In genomic region chr11:69665457-69665960, GRCm38 (mm10) we compare ENCODE assay signal across 10 mouse cellular contexts. TPM values are rescaled to one million over a fixed set of nuclear protein-coding genes. Genes with fewer than 3 reads are reported as not detected.
DNase-seq lines count a peak whose midpoint lies in the region; ATAC-seq and TF ChIP-seq lines count a peak whose summit lies in the region.
"Had no signal": no experiment of that assay in that cellular context is flagged by ENCODE, and none has a peak within 500 bp of the region (broad histone marks: within the 10 kb centered on the region; RNA-seq: fewer than 3 reads in every experiment).

No protein-coding gene starts in this region.

- no peak overlapping the region for H3K9ac ChIP-seq in hindbrain, embryonic 12.5 days
- no peak overlapping the region for H3K9ac ChIP-seq in hindbrain, postnatal 0 days (replicated peaks; ENCODE audit: low read length)
- H3K9ac ChIP-seq in ES-Bruce4 (ENCODE audit: low read depth, poor library complexity, severe bottlenecking): no peak overlapping the region
- no peak overlapping the region for H3K9ac ChIP-seq in liver, embryonic 11.5 days (ENCODE audit: low read depth, low read length)
- H3K9ac ChIP-seq: midbrain, embryonic 12.5 days had no signal

- H3K9me3 ChIP-seq in hindbrain, embryonic 12.5 days (replicated peaks): no peaks in the 10 kb centered on the region
- no peaks in the 10 kb centered on the region for H3K9me3 ChIP-seq in hindbrain, postnatal 0 days (ENCODE audit: low read length)
- no peaks in the 10 kb centered on the region; the same call in 1 of the 2 replicates for H3K9me3 ChIP-seq in ES-Bruce4 (replicated peaks; ENCODE audit: control insufficient read depth, insufficient read depth, low read length, poor library complexity, severe bottlenecking)
- H3K9me3 ChIP-seq in liver, embryonic 11.5 days (ENCODE audit: control insufficient read depth, low read length): no peaks in the 10 kb centered on the region
- H3K9me3 ChIP-seq: midbrain, embryonic 12.5 days had no signal

- H3K4me3 ChIP-seq in hindbrain, embryonic 12.5 days: no peak overlapping the region
- H3K4me3 ChIP-seq in hindbrain, postnatal 0 days (ENCODE audit: low read length): no peak overlapping the region
- H3K4me3 ChIP-seq in ES-Bruce4 (ENCODE audit: low read depth, low read length): no peak overlapping the region
- H3K4me3 ChIP-seq in bone marrow macrophage, adult 2 months (ENCODE audit: insufficient read depth, low read length): peak overlapping the region; percentile 90
- H3K4me3 ChIP-seq in liver, embryonic 11.5 days (ENCODE audit: low read depth, low read length): no peak overlapping the region; the same call in 1 of the 2 replicates
- H3K4me3 ChIP-seq: midbrain, embryonic 12.5 days had no signal

- H3K4me1 ChIP-seq in hindbrain, embryonic 12.5 days: peaks cover 36% of the 10 kb centered on the region
- peaks cover 5% of the 10 kb centered on the region; the same call in 1 of the 2 replicates for H3K4me1 ChIP-seq in hindbrain, postnatal 0 days (ENCODE audit: insufficient read depth, low read length)
- no peaks in the 10 kb centered on the region for H3K4me1 ChIP-seq in ES-Bruce4 (ENCODE audit: control insufficient read depth, insufficient read depth, low read length)
- H3K4me1 ChIP-seq in bone marrow macrophage, adult 2 months (ENCODE audit: control insufficient read depth, insufficient read depth, low read length): peaks cover 20% of the 10 kb centered on the region
- peaks cover 37% of the 10 kb centered on the region for H3K4me1 ChIP-seq in liver, embryonic 11.5 days (replicated peaks; ENCODE audit: control insufficient read depth, insufficient read depth, low read length)

- peaks cover 66% of the 10 kb centered on the region for H3K36me3 ChIP-seq in hindbrain, embryonic 12.5 days
- peaks cover 50% of the 10 kb centered on the region for H3K36me3 ChIP-seq in hindbrain, postnatal 0 days (ENCODE audit: insufficient read depth, low read length)
- H3K36me3 ChIP-seq in ES-Bruce4 (ENCODE audit: control insufficient read depth, insufficient read depth, low read length, poor library complexity, severe bottlenecking): peaks cover 35% of the 10 kb centered on the region
- H3K36me3 ChIP-seq in liver, embryonic 11.5 days (ENCODE audit: control insufficient read depth, insufficient read depth, low read length): peaks cover 45% of the 10 kb centered on the region

- TF ChIP-seq EP300 in ES-Bruce4 (IDR thresholded peaks at IDR 0.05; ENCODE audit: insufficient read depth, low read depth, low read length): no peak

- TF ChIP-seq CTCF in hindbrain, postnatal 0 days (IDR thresholded peaks at IDR 0.05; ENCODE audit: low read depth): no peak
- TF ChIP-seq CTCF in ES-Bruce4 (IDR thresholded peaks at IDR 0.05; ENCODE audit: low read depth, low read length): no peak
- TF ChIP-seq CTCF in bone marrow macrophage, adult 2 months (IDR thresholded peaks at IDR 0.05; ENCODE audit: low read depth, low read length): no peak

- WGBS in hindbrain, embryonic 12.5 days: 75% methylated on average over 9 of the region's 9 CpGs
- WGBS in hindbrain, postnatal 0 days: 75% methylated on average over 9 of the region's 9 CpGs
- WGBS in liver, embryonic 11.5 days: 71% methylated on average over 9 of the region's 9 CpGs

- no peaks in the 10 kb centered on the region for H3K27me3 ChIP-seq in hindbrain, embryonic 12.5 days
- H3K27me3 ChIP-seq in hindbrain, postnatal 0 days (ENCODE audit: insufficient read depth, low read length): no peaks in the 10 kb centered on the region
- H3K27me3 ChIP-seq in ES-Bruce4 (ENCODE audit: control insufficient read depth, insufficient read depth, low read length, poor library complexity, severe bottlenecking): no peaks in the 10 kb centered on the region
- H3K27me3 ChIP-seq in liver, embryonic 11.5 days (replicated peaks; ENCODE audit: control insufficient read depth, insufficient read depth, low read length): no peaks in the 10 kb centered on the region
- H3K27me3 ChIP-seq: midbrain, embryonic 12.5 days had no signal

- peak overlapping the region; percentile 37; the same call in 1 of the 2 replicates for H3K27ac ChIP-seq in hindbrain, embryonic 12.5 days
- H3K27ac ChIP-seq in hindbrain, postnatal 0 days: no peak overlapping the region; the same call in 1 of the 2 replicates
- peak overlapping the region; percentile 62 for H3K27ac ChIP-seq in ES-Bruce4 (ENCODE audit: insufficient read depth, low read length)
- peak overlapping the region; percentile 96 for H3K27ac ChIP-seq in bone marrow macrophage, adult 2 months (ENCODE audit: insufficient read depth, low read depth, low read length)
- H3K27ac ChIP-seq in liver, embryonic 11.5 days (ENCODE audit: low read depth, low read length): 0 out of 2 replicates have a peak overlapping the region, but pooled peaks have one; percentile 39

- no peak for TF ChIP-seq POLR2A in ES-Bruce4 (IDR thresholded peaks at IDR 0.05; ENCODE audit: insufficient read depth, low read length)
- TF ChIP-seq POLR2A in bone marrow macrophage, adult 2 months (IDR thresholded peaks at IDR 0.05; ENCODE audit: borderline replicate concordance, low read depth, low read length): no peak

- no peak for ATAC-seq in hindbrain, embryonic 12.5 days (ENCODE audit: low FRiP score)
- no peak for ATAC-seq in hindbrain, postnatal 0 days
- no peak for ATAC-seq in liver, embryonic 11.5 days (replicated peaks; ENCODE audit: low FRiP score)

- H3K4me2 ChIP-seq in hindbrain, embryonic 12.5 days (replicated peaks): no peak overlapping the region
- no peak overlapping the region for H3K4me2 ChIP-seq in hindbrain, postnatal 0 days (ENCODE audit: low read depth, low read length)
- H3K4me2 ChIP-seq in liver, embryonic 11.5 days: peak overlapping the region; percentile 13; the same call in 1 of the 2 replicates
- H3K4me2 ChIP-seq: midbrain, embryonic 12.5 days had no signal

- no peak for DNase-seq in hindbrain, postnatal 0 days (ENCODE audit: low spot score)
- DNase-seq in liver, embryonic 11.5 days (ENCODE audit: low spot score): no peak
- no peak for DNase-seq in MN1 (ENCODE audit: low spot score)
- no peak for DNase-seq in frontal cortex, postnatal 14 days (ENCODE audit: low spot score in 2 of 2)
- DNase-seq in layer of hippocampus, postnatal 25 days (ENCODE audit: extremely low spot score in 1 of 2, low spot score in 1 of 2): no peak
- DNase-seq: gastrocnemius, postnatal 10 days had no signal

RNA-seq across cellular contexts. Expression of gene Cd68, which starts 0.4 kb away (rescaled TPM):
- polyA plus RNA-seq in hindbrain, embryonic 12.5 days (2016; fragmentation: Nextera tagmentation; extraction: Ambion mirVana): 6.9 and 8.2 TPM in 2 replicates
- total RNA-seq in hindbrain, postnatal 0 days (2014; rRNA removed): 6.0 and 7.5 TPM in 2 replicates
- 10.5 and 12.0 TPM in 2 replicates for polyA plus RNA-seq in hindbrain, postnatal 0 days (2015; fragmentation: Nextera tagmentation; extraction: Ambion mirVana)
- polyA plus RNA-seq in ES-Bruce4 (2011; ENCODE audit: insufficient read depth, insufficient read length, low read depth, missing spikeins): 32.9 and 36.2 TPM in 2 replicates
- 1,401 and 1,598 TPM in 2 replicates for polyA plus RNA-seq in bone marrow macrophage, adult 2 months (2012; ENCODE audit: insufficient read depth, insufficient read length, missing spikeins)
- 21.0 and 22.0 TPM in 2 replicates for polyA plus RNA-seq in liver, embryonic 11.5 days (2014; fragmentation: Nextera tagmentation; extraction: Ambion mirVana)
- 10 to 100 TPM; 15.1 to 15.7 TPM for total RNA-seq in layer of hippocampus, postnatal 25 days (2021)

RNA-seq across cellular contexts. Expression of gene Mpdu1, which starts 3.1 kb away (rescaled TPM):
- polyA plus RNA-seq in hindbrain, embryonic 12.5 days (2016; fragmentation: Nextera tagmentation; extraction: Ambion mirVana): 68.0 and 69.1 TPM in 2 replicates
- total RNA-seq in hindbrain, postnatal 0 days (2014; rRNA removed): 141 and 256 TPM in 2 replicates
- 122 and 124 TPM in 2 replicates for polyA plus RNA-seq in hindbrain, postnatal 0 days (2015; fragmentation: Nextera tagmentation; extraction: Ambion mirVana)
- 65.7 and 71.0 TPM in 2 replicates for polyA plus RNA-seq in ES-Bruce4 (2011; ENCODE audit: insufficient read depth, insufficient read length, low read depth, missing spikeins)
- polyA plus RNA-seq in bone marrow macrophage, adult 2 months (2012; ENCODE audit: insufficient read depth, insufficient read length, missing spikeins): 64.2 and 68.9 TPM in 2 replicates
- 20.7 and 24.0 TPM in 2 replicates for polyA plus RNA-seq in liver, embryonic 11.5 days (2014; fragmentation: Nextera tagmentation; extraction: Ambion mirVana)
- total RNA-seq in layer of hippocampus, postnatal 25 days (2021): 10 to 100 TPM; 61.1 to 63.9 TPM

RNA-seq across cellular contexts. Expression of gene Eif4a1, which starts 6.7 kb away (rescaled TPM):
- 555 and 589 TPM in 2 replicates for polyA plus RNA-seq in hindbrain, embryonic 12.5 days (2016; fragmentation: Nextera tagmentation; extraction: Ambion mirVana)
- 696 and 745 TPM in 2 replicates for total RNA-seq in hindbrain, postnatal 0 days (2014; rRNA removed)
- 427 and 463 TPM in 2 replicates for polyA plus RNA-seq in hindbrain, postnatal 0 days (2015; fragmentation: Nextera tagmentation; extraction: Ambion mirVana)
- polyA plus RNA-seq in ES-Bruce4 (2011; ENCODE audit: insufficient read depth, insufficient read length, low read depth, missing spikeins): 1,464 and 1,502 TPM in 2 replicates
- polyA plus RNA-seq in bone marrow macrophage, adult 2 months (2012; ENCODE audit: insufficient read depth, insufficient read length, missing spikeins): 303 and 319 TPM in 2 replicates
- polyA plus RNA-seq in liver, embryonic 11.5 days (2014; fragmentation: Nextera tagmentation; extraction: Ambion mirVana): 755 and 757 TPM in 2 replicates
- 100 to 1,000 TPM; 369 to 381 TPM for total RNA-seq in layer of hippocampus, postnatal 25 days (2021)

RNA-seq across cellular contexts. Expression of gene Sox15, which starts 10.4 kb away (rescaled TPM):
- polyA plus RNA-seq in hindbrain, embryonic 12.5 days (2016; fragmentation: Nextera tagmentation; extraction: Ambion mirVana): 0.26 TPM in 1 of 2 replicates, not detected in the other
- total RNA-seq in hindbrain, postnatal 0 days (2014; rRNA removed): not detected in 2 replicates
- polyA plus RNA-seq in hindbrain, postnatal 0 days (2015; fragmentation: Nextera tagmentation; extraction: Ambion mirVana): 0.35 and 0.40 TPM in 2 replicates
- 45.2 and 48.1 TPM in 2 replicates for polyA plus RNA-seq in ES-Bruce4 (2011; ENCODE audit: insufficient read depth, insufficient read length, low read depth, missing spikeins)
- not detected in 2 replicates for polyA plus RNA-seq in bone marrow macrophage, adult 2 months (2012; ENCODE audit: insufficient read depth, insufficient read length, missing spikeins)
- not detected in 2 replicates for polyA plus RNA-seq in liver, embryonic 11.5 days (2014; fragmentation: Nextera tagmentation; extraction: Ambion mirVana)
- under 1 TPM in 1 of 2 experiments, not detected in 1; 0.59 TPM for total RNA-seq in layer of hippocampus, postnatal 25 days (2021)
- polyA plus RNA-seq: midbrain, embryonic 12.5 days had no signal

RNA-seq across cellular contexts. Expression of gene Senp3, which starts 16.4 kb away (rescaled TPM):
- polyA plus RNA-seq in hindbrain, embryonic 12.5 days (2016; fragmentation: Nextera tagmentation; extraction: Ambion mirVana): 105 and 106 TPM in 2 replicates
- total RNA-seq in hindbrain, postnatal 0 days (2014; rRNA removed): 68.6 and 90.4 TPM in 2 replicates
- polyA plus RNA-seq in hindbrain, postnatal 0 days (2015; fragmentation: Nextera tagmentation; extraction: Ambion mirVana): 69.2 and 69.3 TPM in 2 replicates
- 198 and 221 TPM in 2 replicates for polyA plus RNA-seq in ES-Bruce4 (2011; ENCODE audit: insufficient read depth, insufficient read length, low read depth, missing spikeins)
- polyA plus RNA-seq in bone marrow macrophage, adult 2 months (2012; ENCODE audit: insufficient read depth, insufficient read length, missing spikeins): 120 and 131 TPM in 2 replicates
- 75.4 and 79.1 TPM in 2 replicates for polyA plus RNA-seq in liver, embryonic 11.5 days (2014; fragmentation: Nextera tagmentation; extraction: Ambion mirVana)
- 100 to 1,000 TPM in 1 of 2 experiments, 10 to 100 TPM in 1; 94.3 to 109 TPM for total RNA-seq in layer of hippocampus, postnatal 25 days (2021)

Comparison
In these comparisons a context has a peak if more than half of its experiments do, and no peak if none do; other contexts are left out.
1. RNA of gene Cd68, which starts 0.4 kb away (polyA plus RNA-seq): 1,401 to 1,598 TPM in bone marrow macrophage, adult 2 months; 32.9 to 36.2 TPM in ES-Bruce4, 21.0 to 22.0 TPM in liver, embryonic 11.5 days, 10.5 to 12.0 TPM in hindbrain, postnatal 0 days and 6.9 to 8.2 TPM in hindbrain, embryonic 12.5 days; every median in the first group is over 10 times any median in the second.